Mouse (Mus musculus) lung, adult 18-20 months (tissue): ENCODE data around the gene Hid1.

Experiments used
- DNase-seq, 2 experiments: peaks; one replicate each; pipeline ENCODE4 v3.0.0; 2022; ENCODE audit warnings: mixed read lengths in 2 of 2

Gene Hid1

GRCm38 (mm10) chr11:115336115-115336514 lies 31.4 kb downstream of the Hid1 start:
- no peak for DNase-seq

GRCm38 (mm10) chr11:115335223-115335622 lies 32.3 kb downstream of the Hid1 start:
- DNase-seq, result peak in 1 of 2 experiments; percentile 39

- DNase-seq, result no peak
Measured at GRCm38 (mm10) chr11:115334531-115334930, 33.0 kb downstream of the Hid1 start, which contains the start of gene Otop3. Gene Otop3, plus strand, starts transcription at chr11:115334731.

- DNase-seq, result no peak
Measured at GRCm38 (mm10) chr11:115329339-115329738, 38.2 kb downstream of the Hid1 start.

GRCm38 (mm10) chr11:115326730-115327129 lies 40.8 kb downstream of the Hid1 start:
- no peak for DNase-seq

GRCm38 (mm10) chr11:115323354-115323753 lies 44.2 kb downstream of the Hid1 start:
- no peak for DNase-seq

- peak; percentile 21 to 28 for DNase-seq
Measured at GRCm38 (mm10) chr11:115321906-115322693, 45.5 kb downstream of the Hid1 start, which contains the start of gene Ush1g. Gene Ush1g, minus strand, starts transcription at chr11:115322041.

GRCm38 (mm10) chr11:115319704-115320383 lies 47.7 kb downstream of the Hid1 start:
- no peak for DNase-seq

- no peak for DNase-seq
Measured at GRCm38 (mm10) chr11:115318245-115319027, 49.1 kb downstream of the Hid1 start.

GRCm38 (mm10) chr11:115317204-115317603 lies 50.4 kb downstream of the Hid1 start:
- DNase-seq, result no peak

GRCm38 (mm10) chr11:115314249-115314648 lies 53.3 kb downstream of the Hid1 start:
- DNase-seq, result no peak

- no peak for DNase-seq
Measured at GRCm38 (mm10) chr11:115308781-115309180, 58.8 kb downstream of the Hid1 start.

GRCm38 (mm10) chr11:115306863-115307262 lies 60.7 kb downstream of the Hid1 start, which contains the start of gene Otop2:
Gene Otop2, plus strand, starts transcription at chr11:115307163.
- no peak for DNase-seq

- DNase-seq, result no peak
Measured at GRCm38 (mm10) chr11:115303167-115303566, 64.4 kb downstream of the Hid1 start.

- DNase-seq, result no peak
Measured at GRCm38 (mm10) chr11:115301351-115301750, 66.2 kb downstream of the Hid1 start.

- DNase-seq, result no peak
Measured at GRCm38 (mm10) chr11:115300745-115301144, 66.8 kb downstream of the Hid1 start.

- DNase-seq, result no peak
Measured at GRCm38 (mm10) chr11:115298160-115298559, 69.4 kb downstream of the Hid1 start.
